Mouse (Mus musculus): ENCODE measurements at regions not wholly inside any gene's neighbourhood (a gene's known extent, or its start where the extent isn't known, plus 50 kb on each side); places are given as distances from the start of the nearest gene placed in this dataset.
"Not testable (repeated sequence)": the region's sequence is repeated elsewhere in the genome, so short reads cannot be mapped to it uniquely, and the experiment has no call there.

GRCm38 (mm10) chr2:147307488-147308386 lies 54.0 kb upstream of the Pax1 start:
- DNase-seq (ENCODE audit: low read depth, low spot score) = peak; percentile 81

- no peak for DNase-seq (ENCODE audit: low read depth, low spot score)
These were observed 55.0 kb upstream of the Pax1 start for GRCm38 (mm10) chr2:147306728-147307127.

- DNase-seq (ENCODE audit: low read depth, low spot score) = peak; percentile 82
These were observed 56.5 kb upstream of the Pax1 start for GRCm38 (mm10) chr2:147305262-147305661.

GRCm38 (mm10) chr2:147300503-147300902 lies 61.2 kb upstream of the Pax1 start:
- no peak for DNase-seq (ENCODE audit: low read depth, low spot score)

- DNase-seq (ENCODE audit: low read depth, low spot score) = peak; percentile 42
These were observed 62.4 kb upstream of the Pax1 start for GRCm38 (mm10) chr2:147299359-147299758.

GRCm38 (mm10) chr2:147298499-147298896 lies 63.2 kb upstream of the Pax1 start:
- no peak for DNase-seq (ENCODE audit: low read depth, low spot score)

GRCm38 (mm10) chr2:147297876-147298498 lies 63.7 kb upstream of the Pax1 start:
- no peak for DNase-seq (ENCODE audit: low read depth, low spot score)

- not testable (repeated sequence) for DNase-seq (ENCODE audit: low read depth, low spot score)
These were observed 66.8 kb upstream of the Pax1 start for GRCm38 (mm10) chr2:147294926-147295325.

GRCm38 (mm10) chr2:147293294-147293688 lies 68.4 kb upstream of the Pax1 start:
- DNase-seq (ENCODE audit: low read depth, low spot score) = peak; percentile 84

- DNase-seq (ENCODE audit: low read depth, low spot score) = peak; percentile 94
These were observed 69.1 kb upstream of the Pax1 start for GRCm38 (mm10) chr2:147292387-147293293.

- no peak for DNase-seq (ENCODE audit: low read depth, low spot score)
These were observed 78.3 kb upstream of the Pax1 start for GRCm38 (mm10) chr2:147283390-147283789.

- no peak for DNase-seq (ENCODE audit: low read depth, low spot score)
These were observed 83.6 kb upstream of the Nkx2-2 start for GRCm38 (mm10) chr2:147277636-147278035.

GRCm38 (mm10) chr2:147269171-147269570 lies 75.1 kb upstream of the Nkx2-2 start:
- DNase-seq (ENCODE audit: low read depth, low spot score) = no peak

GRCm38 (mm10) chr2:147267901-147268300 lies 73.9 kb upstream of the Nkx2-2 start:
- no peak for DNase-seq (ENCODE audit: low read depth, low spot score)

- DNase-seq (ENCODE audit: low read depth, low spot score) = no peak
These were observed 73.2 kb upstream of the Nkx2-2 start for GRCm38 (mm10) chr2:147267257-147267656.

- peak; percentile 80 for DNase-seq (ENCODE audit: low read depth, low spot score)
These were observed 62.7 kb upstream of the Nkx2-2 start for GRCm38 (mm10) chr2:147256696-147257095.

- DNase-seq (ENCODE audit: low read depth, low spot score) = no peak
These were observed 60.9 kb upstream of the Nkx2-2 start for GRCm38 (mm10) chr2:147254944-147255343.

- DNase-seq (ENCODE audit: low read depth, low spot score) = no peak
These were observed 60.1 kb upstream of the Nkx2-2 start for GRCm38 (mm10) chr2:147254137-147254536.

- DNase-seq (ENCODE audit: low read depth, low spot score) = no peak
These were observed 54.0 kb upstream of the Nkx2-2 start for GRCm38 (mm10) chr2:147247981-147248514.

- DNase-seq (ENCODE audit: low read depth, low spot score) = no peak
These were observed 53.2 kb upstream of the Nkx2-2 start for GRCm38 (mm10) chr2:147247238-147247637.

- no peak for DNase-seq (ENCODE audit: low read depth, low spot score)
These were observed 50.4 kb upstream of the Nkx2-2 start for GRCm38 (mm10) chr2:147244406-147244805.
